Mouse (Mus musculus): ENCODE data around the gene Sart3. TPM values are rescaled to one million over a fixed set of nuclear protein-coding genes. Genes with fewer than 3 reads are reported as not detected.

Gene Sart3
- polyA plus RNA-seq, 1 experiment = 14.3 TPM

- TF ChIP-seq FLI1 (IDR thresholded peaks at IDR 0.05; ENCODE audit: low read length) (no peak), GATA1 (IDR thresholded peaks at IDR 0.05; ENCODE audit: borderline replicate concordance, low read length) (no peak)
- H3K4me3 ChIP-seq (replicated peaks) = no peak overlapping the region
- H3K4me1 ChIP-seq = 0 out of 2 replicates have a peak, but pooled peaks cover 3% of the 10 kb centered on the region
- H3K36me3 ChIP-seq (replicated peaks; ENCODE audit: low read length) = peaks cover 99% of the 10 kb centered on the region
- H3K9me3 ChIP-seq = no peaks in the 10 kb centered on the region
- no peaks in the 10 kb centered on the region for H3K27me3 ChIP-seq (replicated peaks)
Observed at GRCm38 (mm10) chr5:113747629-113748028, 24.7 kb downstream of the Sart3 start.

DNA sequence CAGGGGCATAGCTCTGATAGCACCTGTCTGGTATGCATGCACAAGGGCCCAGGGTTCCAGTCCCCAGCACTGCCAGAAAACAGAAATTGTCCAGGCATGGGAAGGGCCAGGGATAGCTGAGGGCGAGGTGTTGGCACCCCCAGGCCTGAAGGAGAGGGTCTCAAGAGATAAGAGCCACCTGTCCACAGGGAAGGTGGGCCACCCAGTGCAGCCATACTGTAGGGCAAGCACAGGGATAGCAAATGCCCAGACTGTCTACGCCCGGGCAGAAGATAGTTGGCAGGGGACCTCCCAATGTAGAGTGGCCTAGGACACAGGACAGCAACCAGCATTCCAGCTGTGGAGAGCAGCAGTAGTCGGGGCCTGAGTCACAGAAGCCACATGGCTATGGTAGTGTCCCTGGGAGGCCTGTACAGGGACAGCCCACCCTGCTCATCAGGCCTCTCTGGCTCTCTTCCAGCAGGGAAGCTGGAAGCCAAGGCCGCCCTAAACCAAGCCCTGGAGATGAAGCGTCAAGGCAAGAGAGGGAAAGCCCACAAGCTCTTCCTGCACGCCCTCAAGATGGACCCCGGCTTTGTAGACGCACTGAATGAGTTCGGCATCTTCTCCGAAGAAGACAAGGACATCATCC, 34.6 kb downstream of the Sart3 start:
- Histone ChIP-seq H3K27me3 (replicated peaks) (no peaks in the 10 kb centered on the region), H3K4me1 (peaks cover 46% of the 10 kb centered on the region), H3K36me3 (replicated peaks; ENCODE audit: low read length) (peaks cover 61% of the 10 kb centered on the region), H3K9me3 (no peaks in the 10 kb centered on the region), H3K4me3 (replicated peaks) (no peak overlapping the region)
- TF ChIP-seq FLI1 (IDR thresholded peaks at IDR 0.05; ENCODE audit: low read length) = no peak
- TF ChIP-seq GATA1 (IDR thresholded peaks at IDR 0.05; ENCODE audit: borderline replicate concordance, low read length) = no peak

- no peaks in the 10 kb centered on the region for H3K9me3 ChIP-seq
- H3K4me3 ChIP-seq (replicated peaks) = peak overlapping the region; percentile 100
- peaks cover 46% of the 10 kb centered on the region for H3K4me1 ChIP-seq
- H3K27me3 ChIP-seq (replicated peaks) = no peaks in the 10 kb centered on the region
- H3K36me3 ChIP-seq (replicated peaks; ENCODE audit: low read length) = peaks cover 50% of the 10 kb centered on the region
- TF ChIP-seq FLI1 (IDR thresholded peaks at IDR 0.05; ENCODE audit: low read length) = no peak
- TF ChIP-seq GATA1 (IDR thresholded peaks at IDR 0.05; ENCODE audit: borderline replicate concordance, low read length) = no peak
Observed at GRCm38 (mm10) chr5:113736522-113737164, 35.7 kb downstream of the Sart3 start.

- H3K36me3 ChIP-seq (replicated peaks; ENCODE audit: low read length) = peaks cover 44% of the 10 kb centered on the region
- TF ChIP-seq FLI1 (IDR thresholded peaks at IDR 0.05; ENCODE audit: low read length) (no peak), GATA1 (IDR thresholded peaks at IDR 0.05; ENCODE audit: borderline replicate concordance, low read length) (no peak)
Observed at GRCm38 (mm10) chr5:113736113-113736502, 36.2 kb downstream of the Sart3 start.

DNA sequence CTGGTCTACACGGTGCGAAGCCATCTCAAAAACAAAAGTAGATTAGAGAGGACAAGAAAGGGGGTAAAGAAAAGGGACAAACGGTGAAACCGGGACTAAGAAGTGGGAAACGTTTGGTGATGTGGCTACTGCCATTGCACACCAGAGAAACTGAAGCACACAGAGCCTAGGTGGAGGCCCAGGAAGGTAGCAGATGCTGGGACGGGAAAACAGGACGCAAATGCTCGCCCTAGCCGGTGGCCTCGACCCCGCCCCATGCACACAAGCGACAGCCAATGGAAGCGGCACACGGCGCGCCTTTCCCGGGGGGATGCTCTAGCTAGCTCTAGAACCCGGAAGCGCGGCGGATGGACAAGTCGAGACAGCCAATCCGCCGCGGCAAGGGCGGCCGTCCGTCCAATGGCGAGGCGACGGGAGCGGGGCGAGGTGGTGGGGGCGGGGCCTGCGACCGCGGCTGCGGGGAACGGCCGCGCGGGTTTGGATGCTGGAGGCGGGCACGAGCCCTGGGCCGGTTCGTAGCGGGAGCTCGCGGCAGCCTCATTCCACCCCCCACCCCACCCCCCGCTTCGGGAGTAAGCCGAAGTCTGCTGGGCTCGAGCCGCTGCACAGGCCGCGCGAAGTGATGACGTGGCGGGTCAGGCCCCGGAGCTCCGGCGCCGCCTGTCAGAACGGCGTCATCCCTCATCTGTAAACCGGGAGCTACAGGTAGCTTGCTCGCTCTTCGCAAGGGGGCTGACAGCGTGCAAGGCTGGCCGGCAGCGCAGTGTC, 36.8 kb downstream of the Sart3 start, which contains the start of gene Ficd:
Ficd (plus strand) TSS at position 459 of the 768 bp plus-strand sequence.
- Histone ChIP-seq H3K36me3 (replicated peaks; ENCODE audit: low read length) (peaks cover 39% of the 10 kb centered on the region), H3K4me3 (replicated peaks) (peak within 1 kb of the TSS; percentile 100)
- TF ChIP-seq GATA1 (IDR thresholded peaks at IDR 0.05; ENCODE audit: borderline replicate concordance, low read length) (no peak), FLI1 (IDR thresholded peaks at IDR 0.05; ENCODE audit: low read length) (no peak)

More at GRCm38 (mm10) chr5:113736113-113736502, 36.2 kb downstream of the Sart3 start:
- peaks cover 44% of the 10 kb centered on the region for H3K4me1 ChIP-seq
- H3K9me3 ChIP-seq = no peaks in the 10 kb centered on the region
- peak overlapping the region; percentile 100 for H3K4me3 ChIP-seq (replicated peaks)
- H3K27me3 ChIP-seq (replicated peaks) = no peaks in the 10 kb centered on the region

GRCm38 (mm10) chr5:113735023-113735344, 37.3 kb downstream of the Sart3 start:
- peaks cover 10% of the 10 kb centered on the region for H3K27me3 ChIP-seq (replicated peaks)
- peaks cover 33% of the 10 kb centered on the region for H3K4me1 ChIP-seq
- TF ChIP-seq GATA1 (IDR thresholded peaks at IDR 0.05; ENCODE audit: borderline replicate concordance, low read length) (no peak), FLI1 (IDR thresholded peaks at IDR 0.05; ENCODE audit: low read length) (no peak)
- H3K9me3 ChIP-seq = no peaks in the 10 kb centered on the region
- H3K4me3 ChIP-seq (replicated peaks) = peak overlapping the region; percentile 100
- H3K36me3 ChIP-seq (replicated peaks; ENCODE audit: low read length) = peaks cover 33% of the 10 kb centered on the region

More for the DNA sequence above, 36.8 kb downstream of the Sart3 start, which contains the start of gene Ficd:
- Histone ChIP-seq H3K9me3 (no peaks in the 10 kb centered on the region), H3K27me3 (replicated peaks) (peaks cover 5% of the 10 kb centered on the region), H3K4me1 (peaks cover 38% of the 10 kb centered on the region)

DNA sequence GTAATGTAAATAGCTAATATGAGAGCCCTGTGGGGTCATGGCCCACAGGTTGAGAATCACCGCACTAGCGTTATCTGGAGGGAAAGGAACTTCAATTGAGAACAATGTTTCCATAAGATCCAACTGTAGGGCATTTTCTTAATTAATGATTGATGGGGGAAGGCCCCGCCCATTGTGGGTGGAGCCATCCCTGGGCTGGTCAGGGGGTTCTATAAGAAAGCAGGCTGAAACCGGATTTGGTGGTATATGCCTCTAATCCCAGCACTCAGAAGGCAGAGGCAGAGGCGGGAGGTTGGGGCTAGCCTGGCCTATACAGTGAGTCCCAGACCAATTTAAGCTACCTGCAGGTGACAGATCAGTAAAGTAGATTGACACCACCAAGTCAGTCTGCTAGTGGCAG, 37.9 kb downstream of the Sart3 start:
- no peak overlapping the region for H3K4me3 ChIP-seq (replicated peaks)
- H3K27me3 ChIP-seq (replicated peaks) = peaks cover 10% of the 10 kb centered on the region
- peaks cover 27% of the 10 kb centered on the region for H3K36me3 ChIP-seq (replicated peaks; ENCODE audit: low read length)
- H3K9me3 ChIP-seq = no peaks in the 10 kb centered on the region
- TF ChIP-seq GATA1 (IDR thresholded peaks at IDR 0.05; ENCODE audit: borderline replicate concordance, low read length) = no peak
- TF ChIP-seq FLI1 (IDR thresholded peaks at IDR 0.05; ENCODE audit: low read length) = no peak
- peaks cover 29% of the 10 kb centered on the region for H3K4me1 ChIP-seq

DNA sequence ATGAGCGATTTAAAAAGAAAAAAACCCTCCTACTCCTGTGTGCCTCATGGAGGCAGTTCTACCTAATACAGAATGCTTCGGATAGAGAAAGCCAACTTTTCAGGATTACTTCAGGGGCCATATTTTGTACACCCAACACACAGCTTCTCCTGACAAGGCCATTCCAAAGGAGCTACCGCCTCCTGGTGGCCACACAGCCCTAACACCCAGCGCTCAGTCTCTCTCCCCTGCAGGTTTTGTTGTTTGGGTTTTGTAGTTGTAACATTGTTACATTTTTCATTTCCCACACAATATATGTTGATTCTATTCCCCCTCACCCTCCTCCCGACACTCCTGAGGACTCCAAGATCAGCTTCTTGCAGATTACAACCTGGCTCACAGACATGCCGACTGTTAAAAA, 40.1 kb downstream of the Sart3 start:
- Histone ChIP-seq H3K36me3 (replicated peaks; ENCODE audit: low read length) (peaks cover 5% of the 10 kb centered on the region), H3K27me3 (replicated peaks) (peaks cover 18% of the 10 kb centered on the region), H3K4me3 (replicated peaks) (no peak overlapping the region), H3K4me1 (peaks cover 23% of the 10 kb centered on the region), H3K9me3 (no peaks in the 10 kb centered on the region)
- TF ChIP-seq FLI1 (IDR thresholded peaks at IDR 0.05; ENCODE audit: low read length) = no peak
- no peak for TF ChIP-seq GATA1 (IDR thresholded peaks at IDR 0.05; ENCODE audit: borderline replicate concordance, low read length)

DNA sequence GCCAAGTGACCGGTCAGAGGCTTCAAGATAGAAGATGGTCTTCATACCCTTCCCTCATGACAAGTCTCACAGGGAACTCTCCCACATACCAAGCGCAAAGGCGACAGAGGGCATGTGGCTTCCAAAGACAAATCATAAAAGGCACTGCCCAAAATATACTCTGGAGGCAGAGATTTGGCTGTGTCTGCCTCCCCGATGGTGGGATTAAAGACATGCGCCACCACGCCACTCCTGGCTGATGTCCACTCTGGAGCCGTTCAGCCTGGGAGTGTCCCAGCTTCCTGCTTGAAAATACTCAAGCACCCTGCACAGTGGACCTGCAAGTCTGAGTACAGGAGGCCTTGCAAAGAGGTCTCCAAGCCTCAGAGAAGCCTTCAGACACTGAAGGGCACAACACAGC, 41.1 kb downstream of the Sart3 start:
- no peak for TF ChIP-seq GATA1 (IDR thresholded peaks at IDR 0.05; ENCODE audit: borderline replicate concordance, low read length)
- TF ChIP-seq FLI1 (IDR thresholded peaks at IDR 0.05; ENCODE audit: low read length) = no peak
- H3K27me3 ChIP-seq (replicated peaks) = peaks cover 25% of the 10 kb centered on the region
- H3K9me3 ChIP-seq = no peaks in the 10 kb centered on the region
- H3K36me3 ChIP-seq (replicated peaks; ENCODE audit: low read length) = no peaks in the 10 kb centered on the region
- H3K4me3 ChIP-seq (replicated peaks) = no peak overlapping the region
- peaks cover 13% of the 10 kb centered on the region for H3K4me1 ChIP-seq
